Mouse (Mus musculus) ES-E14 (cell line): ENCODE results near the gene Slc18a3. TPM values are rescaled to one million over a fixed set of nuclear protein-coding genes. Genes with fewer than 3 reads are reported as not detected.

Experiments
- DNase-seq: peaks from one replicate; pipeline ENCODE4 v3.0.0-alpha.2; 2013; ENCODE audit warnings: low read depth, low spot score
- H3K27ac ChIP-seq: 2 replicates; pipeline ENCODE4 v1.5.1; 2012; ENCODE audit warnings: low read depth, mild to moderate bottlenecking, low read length, moderate library complexity, mixed read lengths; ENCODE audit not compliant: poor library complexity, insufficient read depth, severe bottlenecking
- H3K36me3 ChIP-seq: 2 replicates; pipeline ENCODE4 v1.6.1; 2012; ENCODE audit warnings: mild to moderate bottlenecking, low read length, moderate library complexity, mixed read lengths; ENCODE audit not compliant: control insufficient read depth, poor library complexity, insufficient read depth, severe bottlenecking
- H3K4me1 ChIP-seq, 2 experiments: fragments of 150-350 bp in 1 of 2; sonication (generic) in 1 of 2; 2 replicates each; pipeline ENCODE4 v1.6.1; 2012; ENCODE audit warnings: low read length in 2 of 2, mild to moderate bottlenecking in 1 of 2, mixed read lengths in 1 of 2; ENCODE audit not compliant: control insufficient read depth in 2 of 2, insufficient read depth in 2 of 2, poor library complexity in 1 of 2
- H3K4me3 ChIP-seq, 2 experiments: fragments of 150-350 bp in 1 of 2; sonication (generic) in 1 of 2; 2 replicates each; pipeline ENCODE4 v1.5.1; 2012; ENCODE audit warnings: low read length in 2 of 2, low read depth in 1 of 2, mild to moderate bottlenecking in 1 of 2, mixed read lengths in 1 of 2; ENCODE audit not compliant: insufficient read depth in 1 of 2, poor library complexity in 1 of 2, severe bottlenecking in 1 of 2
- H3K9ac ChIP-seq: 2 replicates; pipeline ENCODE4 v1.6.1; 2012; ENCODE audit warnings: low read depth, mild to moderate bottlenecking, low read length, mixed read lengths; ENCODE audit not compliant: poor library complexity, insufficient read depth, severe bottlenecking
- H3K9me3 ChIP-seq: fragments of 150-350 bp; sonication (generic); 2 replicates; pipeline ENCODE4 v1.6.1; 2012; ENCODE audit warnings: low read depth, mild to moderate bottlenecking, low read length; ENCODE audit not compliant: control insufficient read depth, insufficient read depth
- CHD2 ChIP-seq: IDR thresholded peaks from 2 replicates; pipeline ENCODE4 v1.6.1; 2014; ENCODE audit warnings: mild to moderate bottlenecking, low read depth, low read length, inconsistent platforms
- HCFC1 ChIP-seq: IDR thresholded peaks from 2 replicates; pipeline ENCODE4 v1.6.1; 2012; ENCODE audit warnings: low read length, inconsistent platforms, borderline replicate concordance; ENCODE audit not compliant: insufficient read depth
- MAFK ChIP-seq: IDR thresholded peaks from 2 replicates; pipeline ENCODE4 v1.6.1; 2014; ENCODE audit warnings: mild to moderate bottlenecking, low read depth, low read length, inconsistent platforms; ENCODE audit not compliant: insufficient read depth
- ZC3H11A ChIP-seq: IDR thresholded peaks from 2 replicates; pipeline ENCODE4 v1.6.1; 2012; ENCODE audit warnings: low read depth, mild to moderate bottlenecking, inconsistent platforms, low read length, borderline replicate concordance
- ZNF384 ChIP-seq: IDR thresholded peaks from 2 replicates; pipeline ENCODE4 v1.6.1; 2012; ENCODE audit warnings: low read depth, low read length, inconsistent platforms
- in situ Hi-C, 2 experiments: fragments of 600-800 bp; cut with MboI; formaldehyde crosslinking; loops; one replicate each; pipeline ENCODE4 v1.15.1; 2025; ENCODE audit warnings: low sequenced_read_pairs in 2 of 2, inconsistent platforms in 1 of 2; ENCODE audit not compliant: unreplicated experiment in 2 of 2
- total RNA-seq: library from RNA; depleted of rRNA; stranded (reverse); fragments of 300-350 nt; gene quantifications from 2 replicates; pipeline ENCODE4 v1.2.3, GENCODE M21; 2012; rRNA removed

Slc18a3 gene
- total RNA-seq, 1 experiment: 1.0 TPM

DNA sequence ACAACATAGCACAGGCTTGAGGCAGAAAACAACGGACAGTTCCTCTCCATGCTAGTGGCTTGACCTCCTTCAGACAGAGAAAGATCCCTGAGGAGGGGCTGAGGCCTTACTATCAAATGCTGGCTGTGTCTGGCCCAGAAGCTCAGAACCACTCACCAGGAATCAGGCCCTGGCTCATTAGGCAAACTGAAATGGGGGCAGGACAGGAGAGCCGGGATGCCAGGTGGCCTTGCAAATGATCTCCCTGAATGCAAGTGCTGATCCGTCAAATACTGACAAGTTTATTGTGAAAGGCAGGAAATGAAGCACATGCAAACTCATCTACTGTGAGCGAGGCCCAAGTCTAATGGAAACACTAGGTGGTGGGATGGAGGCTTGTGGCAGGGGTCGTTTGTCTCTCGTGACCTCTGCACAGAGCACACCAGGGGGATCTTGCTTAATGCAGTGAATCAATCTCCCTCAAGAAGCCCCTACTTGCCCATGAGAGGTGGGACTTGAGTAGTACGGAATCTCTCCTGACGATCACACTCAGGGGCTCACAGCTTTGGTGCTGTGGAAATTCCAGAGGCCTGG is 35.5 kb downstream of the Slc18a3 start:
- in situ Hi-C loops: no loop called here
- Histone ChIP-seq H3K4me3 (no peak overlapping the region), H3K27ac (no peak overlapping the region), H3K9ac (no peak overlapping the region), H3K36me3 (no peaks in the 10 kb centered on the region), H3K4me1 (no peaks in the 10 kb centered on the region; a peak in 1 of 4 replicates), H3K9me3 (no peaks in the 10 kb centered on the region)
- DNase-seq: no peak
- TF ChIP-seq ZC3H11A: no peak
- no peak for TF ChIP-seq MAFK
- TF ChIP-seq CHD2: no peak
- TF ChIP-seq ZNF384: no peak
- no peak for TF ChIP-seq HCFC1

DNA sequence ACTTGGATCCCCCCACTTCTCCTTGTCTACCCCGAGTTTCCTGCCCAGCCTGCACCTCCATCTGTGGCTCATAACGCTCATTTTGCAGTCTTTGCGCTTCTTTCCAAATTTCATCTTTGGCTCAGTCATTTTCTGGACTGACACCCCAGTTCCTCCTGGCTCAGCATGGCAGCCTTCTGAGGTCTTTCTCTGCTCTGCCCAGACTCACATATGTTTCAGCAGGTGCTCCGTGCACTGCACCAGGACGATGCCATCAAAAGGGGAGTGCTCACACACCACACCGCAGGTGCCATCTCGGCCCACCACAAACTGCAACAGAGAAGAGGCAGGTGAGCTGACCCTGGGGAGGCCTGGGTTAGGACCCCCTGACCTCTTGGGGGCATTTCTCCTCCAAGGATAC is 40.7 kb downstream of the Slc18a3 start:
- no peak for DNase-seq
- Histone ChIP-seq H3K4me1 (no peaks in the 10 kb centered on the region; a peak in 1 of 4 replicates), H3K27ac (no peak overlapping the region), H3K9me3 (no peaks in the 10 kb centered on the region), H3K4me3 (no peak overlapping the region), H3K36me3 (no peaks in the 10 kb centered on the region), H3K9ac (no peak overlapping the region)
- in situ Hi-C loops: no loop called here
- TF ChIP-seq MAFK (no peak), HCFC1 (no peak), ZNF384 (no peak), CHD2 (no peak), ZC3H11A (no peak)

DNA sequence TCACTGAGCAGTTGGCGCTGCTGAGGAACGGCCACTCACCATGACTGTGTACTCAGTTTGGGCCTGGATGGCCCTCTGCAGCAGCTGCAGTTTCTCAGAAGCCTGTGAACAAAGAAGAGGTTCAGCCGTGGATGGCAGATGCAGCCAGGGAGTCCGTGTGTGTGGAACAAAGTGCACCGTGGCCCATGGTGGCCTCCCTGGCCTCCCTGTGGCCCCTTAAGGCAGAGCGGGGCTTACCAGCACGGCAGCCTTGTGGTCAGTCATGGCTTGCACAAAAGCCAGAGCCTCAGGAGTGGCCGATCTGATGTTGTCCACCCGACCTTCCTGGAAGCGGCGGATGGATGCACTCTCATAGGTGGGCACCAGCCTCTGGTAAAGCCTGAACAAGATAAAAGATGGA is 45.9 kb downstream of the Slc18a3 start:
- no peak for TF ChIP-seq ZNF384
- TF ChIP-seq HCFC1: no peak
- no peak for TF ChIP-seq CHD2
- TF ChIP-seq MAFK: no peak
- TF ChIP-seq ZC3H11A: no peak
- no peak overlapping the region for H3K9ac ChIP-seq
- DNase-seq: no peak

More for the DNA sequence above, 45.9 kb downstream of the Slc18a3 start:
- H3K9me3 ChIP-seq: no peaks in the 10 kb centered on the region
- in situ Hi-C loops: no loop called here
- no peaks in the 10 kb centered on the region for H3K36me3 ChIP-seq
- H3K4me1 ChIP-seq: no peaks in the 10 kb centered on the region
- H3K4me3 ChIP-seq: peak overlapping the region in 1 of 2 experiments; percentile 3; a peak in 1 of 4 replicates
- no peak overlapping the region; the same call in 1 of the 2 replicates for H3K27ac ChIP-seq

Other genes with a start within 250 kb of the Slc18a3 start
- gene Ogdhl, start 142.8 kb downstream of the Slc18a3 start, total RNA-seq: 46.6 and 77.5 TPM in 2 replicates
- gene 1700024G13Rik, start 76.5 kb downstream of the Slc18a3 start, total RNA-seq: 0.58 TPM in 1 of 2 replicates, not detected in the other
- gene Chat, start 1.1 kb upstream of the Slc18a3 start, total RNA-seq: 0.09 and 0.11 TPM in 2 replicates
- gene Ercc6, start 48.7 kb upstream of the Slc18a3 start, total RNA-seq: 20.4 and 23.0 TPM in 2 replicates
- gene Prrxl1, start 134.6 kb upstream of the Slc18a3 start, total RNA-seq: 0.09 and 0.11 TPM in 2 replicates
- 0.31 TPM in 1 of 2 replicates, not detected in the other for gene 3425401B19Rik, start 220.4 kb upstream of the Slc18a3 start, total RNA-seq